Mouse (Mus musculus) embryonic facial prominence, embryonic 11.5 days (tissue): Measurements from ENCODE around the gene Gm17267. TPM values are rescaled to one million over a fixed set of nuclear protein-coding genes. Genes with fewer than 3 reads are reported as not detected.
"Not testable (repeated sequence)": the region's sequence is repeated elsewhere in the genome, so short reads cannot be mapped to it uniquely, and the experiment has no call there.

Experiments
- ATAC-seq: fragments of 200-750 bp; cut with Nextera tagmentation; replicated peaks from 2 replicates; pipeline ENCODE4 v1.8.0; 2017; ENCODE audit warnings: low read depth; ENCODE audit not compliant: insufficient number of reproducible peaks, low FRiP score, low TSS enrichment
- DNase-seq: peaks from one replicate; pipeline ENCODE4 v3.0.0-alpha.2; 2015; ENCODE audit warnings: low spot score
- H3K27ac ChIP-seq: fragments of 300-500 bp; sonication (generic); replicated peaks from 2 replicates; pipeline ENCODE4 v1.5.1; 2014; ENCODE audit warnings: mild to moderate bottlenecking, low read depth, low read length, control low read depth
- H3K27me3 ChIP-seq: fragments of 300-500 bp; sonication (generic); 2 replicates; pipeline ENCODE4 v1.6.1; 2014; ENCODE audit warnings: mild to moderate bottlenecking, low read length, moderate library complexity, mixed read lengths; ENCODE audit not compliant: control insufficient read depth, insufficient read depth
- H3K36me3 ChIP-seq: fragments of 300-500 bp; sonication (generic); replicated peaks from 2 replicates; pipeline ENCODE4 v1.6.1; 2014; ENCODE audit warnings: low read depth, mild to moderate bottlenecking, low read length, moderate library complexity, mixed read lengths; ENCODE audit not compliant: control insufficient read depth, insufficient read depth
- H3K4me1 ChIP-seq: fragments of 300-500 bp; sonication (generic); 2 replicates; pipeline ENCODE4 v1.6.1; 2014; ENCODE audit warnings: low read length, mixed read lengths; ENCODE audit not compliant: control insufficient read depth, insufficient read depth
- H3K4me2 ChIP-seq: fragments of 300-500 bp; sonication (generic); 2 replicates; pipeline ENCODE4 v1.6.1; 2014; ENCODE audit warnings: low read depth, mild to moderate bottlenecking, control low read depth, low read length, moderate library complexity
- H3K4me3 ChIP-seq: fragments of 300-500 bp; sonication (generic); 2 replicates; pipeline ENCODE4 v1.5.1; 2014; ENCODE audit warnings: low read depth, low read length, control low read depth
- H3K9ac ChIP-seq: fragments of 300-500 bp; sonication (generic); replicated peaks from 2 replicates; pipeline ENCODE4 v1.6.1; 2014; ENCODE audit warnings: mild to moderate bottlenecking, control low read depth, low read length
- H3K9me3 ChIP-seq: fragments of 300-500 bp; sonication (generic); replicated peaks from 2 replicates; pipeline ENCODE4 v1.6.1; 2016; ENCODE audit warnings: mild to moderate bottlenecking, low read length, inconsistent platforms, mixed read lengths; ENCODE audit not compliant: control insufficient read depth
- WGBS: fragments of 180-500 bp; shearing (Covaris S2); extraction: QIAGEN DNeasy Blood & Tissue Kit; methylation state at CpG from one replicate; pipeline ENCODE4 v1.1.7; 2014; 5-methylcytosine and 5-hydroxymethylcytosine counted together
- polyA plus RNA-seq: library from polyadenylated mRNA; unstranded; fragments of >200 nt; fragmentation: Nextera tagmentation; extraction: Ambion mirVana; gene quantifications from 2 replicates; pipeline ENCODE4 v1.2.1, GENCODE M21; 2014

Gm17267 gene
- not detected in 2 replicates for polyA plus RNA-seq

GRCm38 (mm10) chrX:126017257-126017656 is at the start of gene Gm17267:
Gene Gm17267 (plus strand): TSS chrX:126017557.
- not testable (repeated sequence) for ATAC-seq, H3K9ac ChIP-seq, H3K27ac ChIP-seq, H3K27me3 ChIP-seq, DNase-seq, H3K4me1 ChIP-seq, H3K4me3 ChIP-seq, H3K9me3 ChIP-seq, H3K36me3 ChIP-seq, H3K4me2 ChIP-seq
- whole genome bisulfite sequencing: no CpG with 5 or more reads among the region's 4 CpGs
